Mouse (Mus musculus): ENCODE data around the gene Thy1.
A peak's percentile ranks its signal among the peaks of the same experiment; 100 is the strongest.

The Thy1 gene

DNA sequence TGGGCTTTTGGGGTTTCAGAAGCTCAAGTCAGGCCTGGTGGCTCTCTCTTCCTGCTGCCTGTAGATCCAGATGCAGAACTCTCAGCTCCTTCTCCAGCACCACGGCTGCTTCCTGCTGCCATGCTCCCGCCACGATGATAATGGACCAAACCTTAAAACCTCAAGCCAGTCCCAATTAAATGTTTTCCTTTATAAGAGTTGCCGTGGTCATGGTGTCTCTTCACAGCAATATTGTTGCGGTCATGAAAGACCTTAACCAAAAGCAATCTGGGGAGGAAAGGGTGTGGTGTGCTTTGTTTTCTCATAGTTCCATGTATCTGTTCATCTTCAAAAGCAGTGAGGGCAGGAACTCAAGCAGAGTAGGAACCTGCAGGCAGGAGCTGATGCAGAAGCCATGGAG, 6.1 kb upstream of the Thy1 start:
- DNase-seq: no peak

DNA sequence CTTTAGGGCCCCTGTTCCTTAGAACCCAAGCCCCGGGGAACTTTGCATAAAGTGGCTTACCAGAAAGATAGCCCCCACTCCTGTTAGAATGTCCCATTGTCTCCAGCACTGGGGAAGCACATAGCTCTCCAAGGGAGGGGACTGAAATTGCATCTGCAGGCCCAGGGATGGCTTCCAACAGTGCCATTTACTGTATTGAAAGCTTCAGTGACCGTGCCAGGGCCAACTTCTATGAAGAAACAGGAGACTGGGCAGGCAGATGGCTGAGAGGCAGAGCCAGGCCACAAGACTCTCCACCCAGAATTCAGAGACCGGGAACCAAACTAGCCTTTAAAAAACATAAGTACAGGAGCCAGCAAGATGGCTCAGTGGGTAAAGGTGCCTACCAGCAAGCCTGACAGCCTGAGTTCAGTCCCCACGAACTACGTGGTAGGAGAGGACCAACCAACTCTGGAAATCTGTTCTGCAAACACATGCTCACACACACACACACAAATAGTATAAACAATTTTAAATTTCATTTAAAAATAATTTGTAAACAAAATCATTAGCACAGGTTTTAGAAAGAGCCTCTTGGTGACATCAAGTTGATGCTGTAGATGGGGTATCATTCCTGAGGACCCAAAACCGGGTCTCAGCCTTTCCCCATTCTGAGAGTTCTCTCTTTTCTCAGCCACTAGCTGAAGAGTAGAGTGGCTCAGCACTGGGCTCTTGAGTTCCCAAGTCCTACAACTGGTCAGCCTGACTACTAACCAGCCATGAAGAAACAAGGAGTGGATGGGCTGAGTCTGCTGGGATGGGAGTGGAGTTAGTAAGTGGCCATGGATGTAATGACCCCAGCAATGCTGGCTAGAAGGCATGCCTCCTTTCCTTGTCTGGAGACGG, 1.4 kb upstream of the Thy1 start:
- DNase-seq: no peak

DNA sequence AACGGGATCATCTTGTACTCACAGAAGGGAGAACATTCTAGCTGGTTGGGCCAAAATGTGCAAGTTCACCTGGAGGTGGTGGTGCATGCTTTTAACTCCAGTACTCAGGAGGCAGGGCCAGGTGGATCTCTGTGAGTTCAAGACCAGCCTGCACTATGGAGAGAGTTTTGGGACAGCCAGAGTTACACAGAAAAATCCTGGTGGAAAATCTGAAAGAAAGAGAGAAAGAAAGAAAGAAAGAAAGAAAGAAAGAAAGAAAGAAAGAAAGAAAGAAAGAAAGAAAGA, 846 bp upstream of the Thy1 start:
- DNase-seq: no peak

DNA sequence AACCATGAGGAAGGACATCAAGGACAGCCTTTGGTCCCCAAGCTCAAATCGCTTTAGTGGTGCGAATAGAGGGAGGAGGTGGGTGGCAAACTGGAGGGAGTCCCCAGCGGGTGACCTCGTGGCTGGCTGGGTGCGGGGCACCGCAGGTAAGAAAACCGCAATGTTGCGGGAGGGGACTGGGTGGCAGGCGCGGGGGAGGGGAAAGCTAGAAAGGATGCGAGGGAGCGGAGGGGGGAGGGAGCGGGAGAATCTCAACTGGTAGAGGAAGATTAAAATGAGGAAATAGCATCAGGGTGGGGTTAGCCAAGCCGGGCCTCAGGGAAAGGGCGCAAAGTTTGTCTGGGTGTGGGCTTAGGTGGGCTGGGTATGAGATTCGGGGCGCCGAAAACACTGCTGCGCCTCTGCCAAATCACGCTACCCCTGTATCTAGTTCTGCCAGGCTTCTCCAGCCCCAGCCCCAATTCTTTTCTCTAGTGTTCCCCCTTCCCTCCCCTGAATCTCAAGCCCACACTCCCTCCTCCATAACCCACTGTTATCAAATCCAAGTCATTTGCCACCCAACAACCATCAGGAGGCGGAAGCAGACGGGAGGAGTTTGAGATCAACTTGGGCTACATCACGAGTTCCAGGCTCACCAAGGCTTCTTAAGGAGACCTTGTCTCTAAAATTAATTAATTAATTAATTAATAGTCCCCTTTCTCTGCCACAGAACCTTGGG, 683 bp downstream of the Thy1 start:
- no peak for DNase-seq

DNA sequence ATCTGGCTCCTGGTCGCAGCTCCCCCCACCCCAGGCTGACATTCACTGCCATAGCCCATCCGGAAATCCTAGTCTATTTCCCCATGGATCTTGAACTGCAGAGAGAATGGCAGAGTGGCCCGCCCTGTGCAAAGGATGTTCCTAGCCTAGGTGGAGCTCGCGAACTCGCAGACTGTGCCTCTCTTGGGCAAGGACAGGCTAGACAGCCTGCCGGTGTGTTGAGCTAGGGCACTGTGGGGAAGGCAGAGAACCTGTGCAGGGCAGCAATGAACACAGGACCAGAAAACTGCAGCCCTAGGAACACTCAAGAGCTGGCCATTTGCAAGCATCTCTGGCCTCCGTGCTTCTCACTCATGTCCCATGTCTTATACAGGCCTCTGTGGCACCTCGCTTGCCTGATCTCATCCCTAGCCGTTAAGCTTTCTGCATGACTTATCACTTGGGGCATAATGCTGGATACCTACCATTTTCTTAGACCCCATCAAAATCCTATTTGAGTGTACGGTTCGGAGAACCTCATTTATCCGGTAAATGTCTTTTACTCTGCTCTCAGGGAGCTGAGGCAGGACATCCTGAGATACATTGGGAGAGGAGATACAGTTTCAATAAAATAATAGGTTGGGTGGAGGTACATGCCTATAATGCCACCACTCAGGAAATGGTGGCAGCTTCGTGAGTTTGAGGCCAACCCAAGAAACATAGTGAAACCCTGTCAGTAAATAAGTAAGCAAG, 1.4 kb downstream of the Thy1 start:
- no peak for DNase-seq

DNA sequence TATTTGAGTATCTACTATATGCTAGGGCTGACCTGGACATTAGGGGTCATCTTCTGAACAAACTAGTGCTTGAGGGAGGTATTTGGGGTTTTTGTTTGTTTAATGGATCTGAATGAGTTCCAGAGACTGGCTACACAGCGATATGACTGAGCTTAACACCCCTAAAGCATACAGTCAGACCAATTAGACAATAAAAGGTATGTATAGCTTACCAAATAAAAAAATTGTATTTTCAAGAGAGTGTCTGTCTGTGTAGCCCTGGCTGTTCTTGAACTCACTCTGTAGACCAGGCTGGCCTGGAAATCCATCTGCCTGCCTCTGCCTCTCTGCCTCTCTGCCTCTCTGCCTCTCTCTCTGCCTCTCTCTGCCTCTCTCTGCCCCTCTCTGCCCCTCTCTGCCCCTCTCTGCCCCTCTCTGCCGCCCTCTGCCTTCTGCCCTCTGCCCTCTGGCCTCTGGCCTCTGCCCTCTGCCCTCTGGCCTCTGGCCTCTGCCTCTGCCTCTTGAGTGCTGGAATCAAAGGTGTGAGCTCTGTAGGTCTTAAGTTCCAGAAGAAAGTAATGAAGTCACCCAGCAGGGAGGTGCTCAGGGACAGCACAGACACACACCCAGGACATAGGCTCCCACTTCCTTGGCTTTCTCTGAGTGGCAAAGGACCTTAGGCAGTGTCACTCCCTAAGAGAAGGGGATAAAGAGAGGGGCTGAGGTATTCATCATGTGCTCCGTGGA, 2.1 kb downstream of the Thy1 start:
- DNase-seq: no peak

DNA sequence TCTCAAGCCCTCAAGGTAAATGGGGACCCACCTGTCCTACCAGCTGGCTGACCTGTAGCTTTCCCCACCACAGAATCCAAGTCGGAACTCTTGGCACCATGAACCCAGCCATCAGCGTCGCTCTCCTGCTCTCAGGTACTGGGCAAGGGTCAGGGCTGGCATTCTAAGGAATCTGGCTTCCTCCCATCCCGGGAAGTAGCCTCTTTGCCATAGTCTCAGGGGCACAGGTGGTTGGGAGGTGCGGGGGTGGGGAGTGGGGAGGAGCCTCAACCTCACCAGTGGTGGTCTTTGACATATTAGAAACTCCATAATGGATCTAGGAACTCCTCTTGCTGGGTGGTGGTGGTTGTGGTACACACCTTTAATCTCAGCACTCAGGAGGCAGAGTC, 2.7 kb downstream of the Thy1 start:
- DNase-seq: no peak

DNA sequence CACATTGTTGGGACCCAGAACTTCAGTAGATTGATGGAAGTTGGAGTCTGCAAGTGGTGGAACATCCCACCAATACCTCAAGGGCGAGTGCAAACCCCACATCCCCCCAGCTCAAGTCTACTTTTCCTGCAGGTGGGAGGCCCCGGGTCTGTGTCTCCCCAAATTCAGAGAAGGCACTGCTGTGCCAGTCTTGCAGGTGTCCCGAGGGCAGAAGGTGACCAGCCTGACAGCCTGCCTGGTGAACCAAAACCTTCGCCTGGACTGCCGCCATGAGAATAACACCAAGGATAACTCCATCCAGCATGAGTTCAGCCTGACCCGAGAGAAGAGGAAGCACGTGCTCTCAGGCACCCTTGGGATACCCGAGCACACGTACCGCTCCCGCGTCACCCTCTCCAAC, 3.2 kb downstream of the Thy1 start:
- peak in 1 of 2 experiments; percentile 31 for DNase-seq

DNA sequence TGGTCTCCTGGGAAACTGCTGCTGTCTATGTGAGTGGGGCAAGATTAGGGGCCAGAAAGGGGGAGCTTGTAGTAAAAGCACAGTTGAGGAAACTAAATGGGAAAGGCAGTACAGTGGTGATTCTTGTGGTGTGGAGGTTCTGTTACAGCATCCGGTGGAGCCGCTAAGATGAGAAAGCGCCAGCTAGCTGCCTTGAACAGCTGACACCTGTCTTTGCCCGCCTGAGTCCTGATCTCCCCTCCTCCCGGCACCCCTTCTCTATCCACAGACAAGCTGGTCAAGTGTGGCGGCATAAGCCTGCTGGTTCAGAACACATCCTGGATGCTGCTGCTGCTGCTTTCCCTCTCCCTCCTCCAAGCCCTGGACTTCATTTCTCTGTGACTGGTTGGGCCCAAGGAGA, 3.9 kb downstream of the Thy1 start:
- no peak for DNase-seq

DNA sequence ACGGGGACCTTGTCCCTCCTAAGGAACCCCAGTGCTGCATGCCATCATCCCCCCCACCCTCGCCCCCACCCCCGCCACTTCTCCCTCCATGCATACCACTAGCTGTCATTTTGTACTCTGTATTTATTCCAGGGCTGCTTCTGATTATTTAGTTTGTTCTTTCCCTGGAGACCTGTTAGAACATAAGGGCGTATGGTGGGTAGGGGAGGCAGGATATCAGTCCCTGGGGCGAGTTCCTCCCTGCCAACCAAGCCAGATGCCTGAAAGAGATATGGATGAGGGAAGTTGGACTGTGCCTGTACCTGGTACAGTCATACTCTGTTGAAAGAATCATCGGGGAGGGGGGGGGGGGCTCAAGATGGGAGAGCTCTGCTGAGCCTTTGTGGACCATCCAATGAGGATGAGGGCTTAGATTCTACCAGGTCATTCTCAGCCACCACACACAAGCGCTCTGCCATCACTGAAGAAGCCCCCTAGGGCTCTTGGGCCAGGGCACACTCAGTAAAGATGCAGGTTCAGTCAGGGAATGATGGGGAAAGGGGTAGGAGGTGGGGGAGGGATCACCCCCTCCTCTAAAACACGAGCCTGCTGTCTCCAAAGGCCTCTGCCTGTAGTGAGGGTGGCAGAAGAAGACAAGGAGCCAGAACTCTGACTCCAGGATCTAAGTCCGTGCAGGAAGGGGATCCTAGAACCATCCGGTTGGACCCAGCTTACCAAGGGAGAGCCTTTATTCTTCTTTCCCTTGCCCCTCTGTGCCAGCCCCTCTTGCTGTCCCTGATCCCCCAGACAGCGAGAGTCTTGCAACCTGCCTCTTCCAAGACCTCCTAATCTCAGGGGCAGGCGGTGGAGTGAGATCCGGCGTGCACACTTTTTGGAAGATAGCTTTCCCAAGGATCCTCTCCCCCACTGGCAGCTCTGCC, 4.6 kb downstream of the Thy1 start:
- no peak for DNase-seq

DNA sequence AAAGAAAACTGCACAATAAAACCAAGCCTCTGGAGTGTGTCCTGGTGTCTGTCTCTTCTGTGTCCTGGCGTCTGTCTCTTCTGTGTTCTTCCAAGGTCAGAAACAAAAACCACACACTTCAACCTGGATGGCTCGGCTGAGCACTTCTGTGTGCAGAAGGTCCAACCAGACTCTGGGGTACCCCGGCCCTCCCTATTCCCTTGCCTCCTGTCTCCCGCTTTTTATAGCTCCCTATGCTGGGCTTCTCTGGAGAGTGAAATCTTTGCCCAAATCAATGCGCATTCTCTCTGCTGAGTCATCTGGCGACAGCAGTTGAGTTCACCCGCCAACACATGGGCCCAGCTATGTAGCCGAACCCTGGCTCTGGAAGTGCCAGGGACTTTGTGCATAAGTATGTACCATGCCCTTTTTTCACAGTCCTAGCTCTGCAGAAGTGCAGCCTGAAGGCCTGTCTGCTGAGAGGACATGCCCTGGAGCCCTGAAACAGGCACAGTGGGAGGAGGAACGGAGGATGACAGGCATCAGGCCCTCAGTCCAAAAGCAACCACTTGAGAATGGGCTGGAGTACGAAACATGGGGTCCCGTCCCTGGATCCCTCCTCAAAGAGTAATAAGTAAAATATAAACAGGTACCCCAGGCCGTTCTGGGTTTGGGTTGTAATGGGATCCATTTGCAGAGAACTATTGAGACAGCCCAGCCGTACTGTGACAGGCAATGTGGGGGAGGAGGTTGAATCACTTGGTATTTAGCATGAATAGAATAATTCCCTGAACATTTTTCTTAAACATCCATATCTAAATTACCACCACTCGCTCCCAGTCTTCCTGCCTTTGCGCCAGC, 5.6 kb downstream of the Thy1 start:
- DNase-seq: no peak

DNA sequence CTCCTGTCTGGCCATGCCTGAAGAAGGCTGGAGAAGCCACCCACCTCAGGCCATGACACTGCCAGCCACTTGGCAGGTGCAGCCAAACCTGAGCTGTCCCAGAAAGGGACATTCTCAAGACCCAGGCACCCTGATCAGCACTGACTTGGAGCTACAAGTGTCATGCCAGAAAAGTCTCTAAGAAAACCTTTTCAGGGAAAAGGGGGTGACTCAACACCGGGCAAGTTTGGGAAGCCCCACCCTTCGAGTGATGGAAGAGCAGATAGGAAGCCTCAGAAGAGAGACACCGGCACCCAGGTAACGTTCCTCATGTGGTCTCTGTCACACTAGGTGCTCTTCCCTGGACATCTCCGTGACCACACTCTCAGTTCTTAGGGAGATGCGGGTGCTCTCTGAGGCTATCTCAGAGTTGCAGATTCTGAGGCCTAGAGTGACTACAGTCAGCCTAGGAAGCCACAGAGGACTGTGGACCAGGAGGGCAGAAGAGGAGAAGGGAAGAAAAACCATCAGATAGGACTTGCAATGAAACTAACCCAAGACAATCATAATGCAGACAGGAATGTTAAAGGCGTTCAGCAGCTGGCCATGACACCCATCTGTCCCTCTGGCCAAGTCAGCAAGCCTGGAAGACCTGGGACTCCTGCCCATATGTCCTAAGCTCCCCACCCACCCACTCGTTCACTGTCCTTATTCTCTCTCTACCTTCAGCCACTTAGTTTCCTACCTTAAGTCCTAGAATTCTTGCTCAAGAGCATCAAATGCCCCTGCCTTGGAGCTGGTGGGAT, 6.4 kb downstream of the Thy1 start:
- DNase-seq: no peak

DNA sequence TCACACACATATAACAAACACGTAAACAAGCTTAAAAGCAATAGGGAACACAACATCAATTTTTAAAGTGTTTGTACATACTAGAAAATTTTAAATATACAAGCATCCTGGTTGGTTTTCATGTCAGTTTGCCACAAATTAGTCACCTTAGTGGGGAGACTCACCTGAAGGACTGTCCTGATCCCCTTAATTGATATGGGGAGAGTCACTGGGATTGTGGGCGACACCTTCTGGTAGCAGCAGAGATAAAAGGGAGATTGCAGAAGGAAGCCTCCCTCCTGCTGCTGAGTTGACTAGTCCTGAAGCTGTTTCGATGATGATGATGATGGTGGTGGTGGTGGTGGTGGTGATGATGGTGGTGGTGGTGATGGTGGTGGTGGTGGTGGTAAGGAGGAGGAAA, 9.7 kb downstream of the Thy1 start:
- DNase-seq: no peak

DNA sequence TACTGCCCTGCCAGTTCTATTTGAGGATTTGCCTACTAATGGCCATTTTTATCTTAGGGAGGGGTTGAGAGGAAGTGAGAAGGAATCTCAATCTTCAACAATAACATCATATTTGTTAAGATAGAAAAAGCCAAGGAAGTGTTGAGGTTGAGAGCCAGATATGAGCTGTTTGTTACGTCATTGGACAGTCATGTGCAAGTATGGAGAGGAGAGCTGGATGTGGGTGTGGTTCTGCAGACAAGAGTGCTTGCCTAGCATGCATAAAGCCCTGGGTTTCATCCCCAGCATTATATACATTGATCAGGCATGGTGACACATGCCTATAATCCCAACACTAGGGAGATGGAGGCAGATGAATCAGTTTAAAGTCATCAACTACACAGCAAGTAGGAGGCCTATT, 10.8 kb downstream of the Thy1 start:
- DNase-seq: no peak

DNA sequence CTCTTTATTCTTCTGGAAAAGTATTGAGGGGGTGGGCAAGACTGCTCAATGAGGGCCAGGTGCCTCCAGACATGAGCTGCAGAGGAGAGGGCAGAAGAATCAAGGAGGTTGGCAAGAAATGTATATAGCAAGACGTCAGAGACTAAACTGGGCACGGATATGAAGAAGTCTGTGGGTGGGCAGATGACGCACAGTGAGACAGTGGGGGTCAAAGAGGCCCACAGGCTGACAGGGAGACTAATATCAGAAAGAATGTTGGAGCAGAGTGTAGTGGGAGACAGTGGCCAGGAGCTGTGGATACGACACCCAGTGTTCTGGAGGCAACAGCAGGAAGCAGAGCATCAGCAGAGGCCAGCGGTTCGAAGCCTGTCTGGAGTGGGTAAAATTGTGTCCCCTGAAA, 15.4 kb downstream of the Thy1 start:
- no peak for DNase-seq

DNA sequence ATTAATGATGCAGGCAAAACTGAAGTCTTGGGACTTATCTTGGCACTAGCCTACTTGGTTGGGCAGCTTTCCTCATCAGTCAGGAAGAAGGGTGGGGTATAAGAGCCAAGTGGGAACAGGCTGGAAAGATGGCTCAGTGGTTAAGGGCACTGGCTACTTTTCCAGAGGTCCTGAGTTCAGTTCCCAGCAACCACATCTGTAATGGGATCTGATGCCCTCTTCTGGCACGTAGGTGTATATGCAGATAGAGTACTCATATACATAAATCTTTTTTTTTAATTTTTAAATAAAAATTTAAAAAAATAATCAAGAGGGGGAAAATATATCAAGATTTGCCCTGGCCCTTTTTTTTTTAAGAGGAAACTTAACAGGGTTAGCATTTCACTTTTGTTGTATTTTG, 22.0 kb downstream of the Thy1 start:
- no peak for DNase-seq

DNA sequence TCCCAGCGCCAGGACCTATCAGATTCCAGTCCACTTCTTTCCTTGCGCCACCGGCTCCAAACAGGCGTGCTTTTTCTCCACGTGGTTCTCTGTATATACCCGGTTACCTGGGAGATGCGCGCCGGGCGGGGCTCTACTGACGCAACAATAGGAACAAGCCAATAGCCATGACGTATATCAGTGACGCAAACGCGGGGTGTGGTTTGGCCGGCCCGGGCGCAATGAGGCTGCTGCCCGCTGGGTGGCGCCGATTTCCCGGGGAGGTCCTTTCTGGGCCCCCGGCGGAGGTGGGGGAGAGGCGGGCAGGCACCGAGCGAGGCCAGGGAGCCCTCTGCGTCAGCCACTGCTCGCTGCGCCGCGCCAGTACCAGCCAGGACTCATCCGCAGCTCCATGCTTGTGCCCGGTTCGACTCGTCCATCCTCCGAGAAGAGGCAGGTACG, 23.6 kb downstream of the Thy1 start, which contains the start of gene Usp2:
Gene Usp2 (plus strand): TSS at position 237 of the 441 bp plus-strand sequence.
- peak; percentile 99 to 100 for DNase-seq

DNA sequence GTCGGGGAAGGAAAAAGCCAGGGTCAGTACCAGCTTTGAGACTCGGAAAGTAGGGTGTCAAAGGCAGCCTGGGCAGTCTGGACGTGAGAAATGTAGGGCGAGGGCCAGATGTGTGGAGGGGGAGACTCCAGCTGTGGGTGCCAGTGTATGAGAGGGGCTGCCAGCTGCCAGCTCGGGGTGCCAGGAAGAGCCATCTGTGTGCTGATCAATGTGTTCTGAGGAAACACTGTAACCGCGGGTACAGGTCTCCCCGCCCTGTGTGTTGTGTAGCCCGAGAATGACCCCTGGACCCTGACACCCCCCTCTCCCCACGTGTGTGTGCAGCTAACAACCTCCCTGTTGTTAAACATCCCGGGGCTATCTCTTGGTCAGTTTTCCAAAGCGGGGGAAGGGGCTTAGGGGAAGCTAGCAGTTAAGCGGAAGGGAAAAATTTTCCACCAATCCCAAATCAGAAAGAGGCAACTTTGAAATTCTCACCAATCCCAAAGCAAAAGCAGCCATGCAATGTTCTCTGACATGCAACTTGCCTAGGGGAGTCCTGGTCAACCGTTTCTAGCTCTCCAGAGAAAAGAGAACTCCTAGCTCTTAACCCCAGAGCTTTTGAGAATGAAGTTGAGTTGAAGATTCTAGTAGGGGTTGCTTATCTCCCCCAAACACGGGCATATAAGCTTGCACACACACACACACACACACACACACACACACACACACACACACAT, 24.2 kb downstream of the Thy1 start:
- DNase-seq: no peak

DNA sequence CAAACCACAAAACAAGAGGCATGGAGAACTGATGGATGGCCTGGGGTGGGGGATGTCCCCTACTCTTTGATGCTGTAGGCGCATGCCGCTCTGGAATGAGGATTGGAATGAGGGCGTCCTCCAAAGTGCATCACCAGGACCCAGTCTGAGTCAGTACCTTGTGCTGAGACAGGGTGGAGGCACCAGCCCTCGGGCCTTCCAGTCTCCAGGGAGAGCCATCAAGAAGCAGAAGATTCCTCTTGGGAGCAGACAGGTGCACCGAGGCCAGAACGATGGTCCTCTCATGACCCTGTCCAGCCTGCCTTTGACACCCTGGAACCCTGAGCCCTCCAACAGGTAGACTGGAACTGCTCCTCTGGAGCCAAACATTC, 24.8 kb downstream of the Thy1 start:
- no peak for DNase-seq

DNA sequence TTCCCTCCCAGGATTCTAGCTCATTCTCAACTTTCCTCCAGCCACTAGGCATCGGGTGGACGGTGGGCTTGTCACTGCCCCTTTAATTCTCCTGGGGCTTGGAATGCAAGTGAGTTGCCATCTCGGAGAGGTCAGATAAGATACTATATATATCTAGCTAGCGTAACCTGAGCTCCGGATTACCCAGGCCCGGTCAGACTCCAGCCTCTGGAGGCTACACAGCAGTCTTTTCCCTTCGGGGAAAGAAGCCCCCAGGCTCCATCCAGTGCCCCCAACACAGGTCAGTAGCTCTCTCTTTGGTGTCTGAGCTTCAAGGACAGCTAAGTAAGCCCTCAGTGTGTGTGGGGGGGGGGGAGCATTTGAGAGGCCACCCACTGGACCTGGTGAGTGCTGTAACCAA, 26.1 kb downstream of the Thy1 start:
- no peak for DNase-seq

Data from kidney, adult 8-10 months (tissue).